In the genomic region with DNA sequence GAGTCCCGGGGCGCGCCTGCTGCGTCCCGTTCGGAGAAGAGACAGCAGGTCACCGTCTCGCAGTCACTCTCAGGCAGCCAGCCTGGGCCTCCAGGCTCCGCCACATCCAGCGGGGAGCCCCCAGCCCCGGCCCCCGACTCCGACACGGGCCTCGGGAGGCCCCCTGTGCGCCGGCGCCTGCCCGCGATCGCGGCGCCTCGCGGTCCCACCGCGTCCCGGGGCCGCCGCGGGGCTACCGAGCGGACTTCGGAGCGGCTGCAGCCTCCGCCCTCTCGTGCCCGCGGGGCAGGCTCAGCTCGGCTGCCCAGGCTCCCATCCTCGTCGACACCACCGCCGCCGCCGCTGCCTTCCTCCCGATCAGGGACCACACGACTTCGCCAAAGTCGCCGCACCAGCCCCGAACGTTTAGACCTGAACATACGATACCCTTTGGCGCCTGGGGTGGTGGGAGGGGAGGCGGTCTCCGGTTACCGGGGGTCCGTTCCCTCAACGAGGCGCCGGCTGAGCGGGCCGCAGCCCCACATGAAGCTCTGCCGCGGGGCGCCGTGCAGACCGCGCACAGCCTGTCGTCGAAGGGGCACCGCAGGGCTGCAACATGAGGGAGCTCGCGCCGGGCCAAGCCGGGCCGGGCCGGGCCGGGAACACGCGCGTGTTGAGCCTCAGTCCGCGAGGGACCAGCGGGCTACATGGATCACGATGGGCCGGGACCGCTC, we compare ENCODE assay signal across 8 mouse cellular contexts. TPM values are rescaled to one million over a fixed set of nuclear protein-coding genes. Genes with fewer than 3 reads are reported as not detected.
DNase-seq lines count a peak whose midpoint lies in the region; ATAC-seq and TF ChIP-seq lines count a peak whose summit lies in the region.

No protein-coding gene starts in this region.

- no peaks in the 10 kb centered on the region for H3K27me3 ChIP-seq in heart, embryonic 15.5 days
- H3K27me3 ChIP-seq in limb, embryonic 13.5 days, result no peaks in the 10 kb centered on the region

- under 1% methylated on average over 89 of the region's 89 CpGs for WGBS in heart, embryonic 15.5 days
- under 1% methylated on average over 81 of the region's 89 CpGs for WGBS in limb, embryonic 13.5 days

- H3K4me3 ChIP-seq in layer of hippocampus, adult 2 months, result peak overlapping the region; percentile 54
- peak overlapping the region; percentile 83 for H3K4me3 ChIP-seq in heart, embryonic 15.5 days
- H3K4me3 ChIP-seq in limb, embryonic 13.5 days, result peak overlapping the region; percentile 99

- H3K27ac ChIP-seq in layer of hippocampus, adult 2 months, result peak overlapping the region; percentile 73
- peak overlapping the region; percentile 95 for H3K27ac ChIP-seq in heart, embryonic 15.5 days
- H3K27ac ChIP-seq in limb, embryonic 13.5 days, result peak overlapping the region; percentile 99

- TF ChIP-seq CTCF in layer of hippocampus, adult 2 months (conservative IDR thresholded peaks at IDR 0.05), result no peak

- DNase-seq in layer of hippocampus, adult 2 months (ENCODE audit: low spot score in 2 of 2), result no peak
- DNase-seq in layer of hippocampus, adult 8-10 months (ENCODE audit: low spot score in 2 of 2), result no peak
- peak; percentile 46 for DNase-seq in embryo, embryonic 10.5 days (ENCODE audit: low spot score)
- peak; percentile 42 for DNase-seq in naive thymus-derived CD4-positive, alpha-beta T cell, adult 2 months (ENCODE audit: low read depth)
- no peak for DNase-seq in MN1 (ENCODE audit: low spot score)

- peak overlapping the region; percentile 84 for H3K4me2 ChIP-seq in heart, embryonic 15.5 days
- peak overlapping the region; percentile 91 for H3K4me2 ChIP-seq in limb, embryonic 13.5 days (replicated peaks)

- H3K4me1 ChIP-seq in heart, embryonic 15.5 days (replicated peaks), result peaks cover 55% of the 10 kb centered on the region
- peaks cover 48% of the 10 kb centered on the region for H3K4me1 ChIP-seq in limb, embryonic 13.5 days

- H3K9ac ChIP-seq in heart, embryonic 15.5 days, result peak overlapping the region; percentile 96
- H3K9ac ChIP-seq in limb, embryonic 13.5 days, result peak overlapping the region; percentile 100

- no peaks in the 10 kb centered on the region for H3K9me3 ChIP-seq in heart, embryonic 15.5 days (replicated peaks)
- no peaks in the 10 kb centered on the region for H3K9me3 ChIP-seq in limb, embryonic 13.5 days

- 0 out of 2 replicates have a peak, but pooled peaks cover 3% of the 10 kb centered on the region for H3K36me3 ChIP-seq in heart, embryonic 15.5 days
- peaks cover 8% of the 10 kb centered on the region for H3K36me3 ChIP-seq in limb, embryonic 13.5 days

- no peak for ATAC-seq in heart, embryonic 15.5 days (replicated peaks; ENCODE audit: insufficient number of reproducible peaks, insufficient read depth, low FRiP score, low read depth)
- ATAC-seq in limb, embryonic 13.5 days (ENCODE audit: low FRiP score, low read depth), result no peak
- ATAC-seq in granulocyte monocyte progenitor cell, adult 5-6 weeks (replicated peaks; ENCODE audit: poor library complexity, severe bottlenecking), result no peak

RNA-seq across cellular contexts. Expression of a gene that starts 1.1 kb away (rescaled TPM):
- total RNA-seq in layer of hippocampus, adult 2 months (2021), result 1 to 10 TPM; 2.1 to 2.3 TPM
- 1 to 10 TPM; 1.7 to 2.5 (median 2.0) TPM for total RNA-seq in layer of hippocampus, adult 8-10 months (2022)
- 16.4 and 19.8 TPM in 2 replicates for polyA plus RNA-seq in heart, embryonic 15.5 days (2015; fragmentation: Nextera tagmentation; extraction: Ambion mirVana)
- 10.8 and 11.0 TPM in 2 replicates for polyA plus RNA-seq in limb, embryonic 13.5 days (2015; fragmentation: Nextera tagmentation; extraction: Ambion mirVana)
- 0.56 and 1.4 TPM in 2 replicates for total RNA-seq in granulocyte monocyte progenitor cell, adult 5-6 weeks (2014; fragmentation: Nextera tagmentation)
- total RNA-seq in granulocyte monocyte progenitor cell, adult 5-6 weeks (2017), result 1.3 and 1.7 TPM in 2 replicates

Comparison
In these comparisons a context has a peak if more than half of its experiments do, and no peak if none do; other contexts are left out.
1. DNase-seq: peak in embryo, embryonic 10.5 days (single experiment) and naive thymus-derived CD4-positive, alpha-beta T cell, adult 2 months (single experiment); none in layer of hippocampus, adult 2 months (0 of 2), layer of hippocampus, adult 8-10 months (0 of 2) and MN1 (single experiment).
2. Peak in every context shown above with its lines, with median percentiles within 50 percentile points of each other: H3K27ac ChIP-seq and H3K4me3 ChIP-seq.